Mouse (Mus musculus) liver, embryonic 11.5 days (tissue): ENCODE data around the gene Bcar1. TPM values are rescaled to one million over a fixed set of nuclear protein-coding genes. Genes with fewer than 3 reads are reported as not detected.

Experiments
- ATAC-seq: fragments of 200-750 bp; cut with Nextera tagmentation; replicated peaks from 2 replicates; pipeline ENCODE4 v1.8.0; 2017; ENCODE audit warnings: moderate number of reproducible peaks, mild to moderate bottlenecking, moderate TSS enrichment, moderate library complexity; ENCODE audit not compliant: low FRiP score
- DNase-seq: peaks from one replicate; pipeline ENCODE4 v3.0.0-alpha.2; 2017; ENCODE audit warnings: low spot score
- H3K27ac ChIP-seq: fragments of 300-500 bp; sonication (generic); 2 replicates; pipeline ENCODE4 v1.5.1; 2014; ENCODE audit warnings: mild to moderate bottlenecking, low read depth, low read length, control low read depth
- H3K27me3 ChIP-seq: fragments of 300-500 bp; sonication (generic); replicated peaks from 2 replicates; pipeline ENCODE4 v1.6.1; 2014; ENCODE audit warnings: low read length, mixed read lengths; ENCODE audit not compliant: control insufficient read depth, insufficient read depth
- H3K36me3 ChIP-seq: fragments of 300-500 bp; sonication (generic); 2 replicates; pipeline ENCODE4 v1.6.1; 2014; ENCODE audit warnings: mild to moderate bottlenecking, low read length, moderate library complexity, mixed read lengths; ENCODE audit not compliant: control insufficient read depth, insufficient read depth
- H3K4me1 ChIP-seq: fragments of 300-500 bp; sonication (generic); replicated peaks from 2 replicates; pipeline ENCODE4 v1.6.1; 2014; ENCODE audit warnings: low read length, mixed read lengths; ENCODE audit not compliant: control insufficient read depth, insufficient read depth
- H3K4me2 ChIP-seq: fragments of 300-500 bp; sonication (generic); 2 replicates; pipeline ENCODE4 v1.6.1; 2014; ENCODE audit warnings: mild to moderate bottlenecking, control low read depth, moderate library complexity
- H3K4me3 ChIP-seq: fragments of 300-500 bp; sonication (generic); 2 replicates; pipeline ENCODE4 v1.5.1; 2014; ENCODE audit warnings: low read depth, low read length, control low read depth
- H3K9ac ChIP-seq: fragments of 300-500 bp; sonication (generic); 2 replicates; pipeline ENCODE4 v1.6.1; 2014; ENCODE audit warnings: low read depth, low read length, control low read depth
- H3K9me3 ChIP-seq: fragments of 300-500 bp; sonication (generic); 2 replicates; pipeline ENCODE4 v1.6.1; 2016; ENCODE audit warnings: low read length, inconsistent platforms, mixed read lengths; ENCODE audit not compliant: control insufficient read depth
- WGBS: fragments of 180-500 bp; shearing (Covaris S2); extraction: QIAGEN DNeasy Blood & Tissue Kit; methylation state at CpG from one replicate; pipeline ENCODE4 v1.1.7; 2014; 5-methylcytosine and 5-hydroxymethylcytosine counted together
- polyA plus RNA-seq: library from polyadenylated mRNA; unstranded; fragments of >200 nt; fragmentation: Nextera tagmentation; extraction: Ambion mirVana; gene quantifications from 2 replicates; pipeline ENCODE4 v1.2.1, GENCODE M21; 2014

Bcar1 gene
- polyA plus RNA-seq, 1 experiment from 2014 or later = 27.8 TPM

DNA sequence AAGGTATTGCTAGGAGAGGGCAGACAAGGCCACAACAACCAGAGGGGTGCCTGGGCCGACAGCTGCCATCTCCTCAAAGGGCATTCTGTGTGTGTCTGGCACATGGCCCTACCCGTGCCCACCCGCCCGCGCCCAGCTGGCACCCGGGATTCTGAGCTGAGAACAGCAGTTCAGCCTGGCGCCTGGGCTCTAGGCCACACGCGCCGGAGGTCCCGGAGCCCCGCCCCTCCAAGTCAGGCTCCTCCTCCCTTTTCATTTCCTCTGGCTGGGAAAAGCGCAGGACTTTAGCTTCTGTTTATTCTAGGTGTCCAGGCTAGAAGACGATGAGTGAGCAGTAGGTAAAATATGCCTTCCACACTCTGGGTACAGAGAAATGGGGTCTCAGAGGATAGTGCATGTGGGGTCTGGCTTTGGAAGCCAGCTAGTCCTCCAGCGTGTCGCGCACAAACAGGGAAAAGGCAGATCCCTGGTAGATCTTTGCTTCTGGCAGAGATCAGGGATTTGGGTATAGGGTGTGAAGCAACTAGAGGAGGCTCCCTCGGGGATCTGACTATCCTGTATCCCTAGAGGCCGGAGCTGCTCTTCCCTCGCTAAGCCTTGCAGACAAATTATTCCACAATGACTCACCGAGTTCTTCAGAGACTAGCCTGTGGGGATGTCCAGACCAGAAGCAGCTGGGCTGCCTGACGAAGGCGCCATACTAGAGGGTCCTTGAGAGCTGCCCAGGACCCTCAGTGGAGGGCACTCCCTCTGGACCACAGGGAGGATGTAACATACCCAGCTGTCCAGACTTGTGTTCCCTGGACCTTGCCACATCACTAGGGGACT, 2.2 kb upstream of the Bcar1 start:
- Histone ChIP-seq H3K4me3 (peak overlapping the region; percentile 35), H3K27me3 (peaks cover 30% of the 10 kb centered on the region), H3K4me2 (peak overlapping the region; percentile 59), H3K9ac (peak overlapping the region; percentile 8), H3K9me3 (no peaks in the 10 kb centered on the region), H3K4me1 (peaks cover 25% of the 10 kb centered on the region), H3K27ac (0 out of 2 replicates have a peak overlapping the region, but pooled peaks have one; percentile 54), H3K36me3 (no peaks in the 10 kb centered on the region)
- WGBS = 6% methylated on average over 23 of the region's 23 CpGs
- peak; percentile 64 for DNase-seq
- ATAC-seq = peak; percentile 50

GRCm38 (mm10) chr8:111745086-111745485, 1.5 kb upstream of the Bcar1 start:
- H3K9me3 ChIP-seq = no peaks in the 10 kb centered on the region
- 54% methylated on average over 5 of the region's 5 CpGs for WGBS
- no peak for DNase-seq
- H3K4me3 ChIP-seq = no peak overlapping the region
- no peak overlapping the region for H3K9ac ChIP-seq
- peaks cover 30% of the 10 kb centered on the region for H3K27me3 ChIP-seq
- H3K4me1 ChIP-seq = peaks cover 31% of the 10 kb centered on the region
- ATAC-seq = no peak
- peak overlapping the region; percentile 59 for H3K4me2 ChIP-seq
- H3K36me3 ChIP-seq = no peaks in the 10 kb centered on the region
- H3K27ac ChIP-seq = no peak overlapping the region

DNA sequence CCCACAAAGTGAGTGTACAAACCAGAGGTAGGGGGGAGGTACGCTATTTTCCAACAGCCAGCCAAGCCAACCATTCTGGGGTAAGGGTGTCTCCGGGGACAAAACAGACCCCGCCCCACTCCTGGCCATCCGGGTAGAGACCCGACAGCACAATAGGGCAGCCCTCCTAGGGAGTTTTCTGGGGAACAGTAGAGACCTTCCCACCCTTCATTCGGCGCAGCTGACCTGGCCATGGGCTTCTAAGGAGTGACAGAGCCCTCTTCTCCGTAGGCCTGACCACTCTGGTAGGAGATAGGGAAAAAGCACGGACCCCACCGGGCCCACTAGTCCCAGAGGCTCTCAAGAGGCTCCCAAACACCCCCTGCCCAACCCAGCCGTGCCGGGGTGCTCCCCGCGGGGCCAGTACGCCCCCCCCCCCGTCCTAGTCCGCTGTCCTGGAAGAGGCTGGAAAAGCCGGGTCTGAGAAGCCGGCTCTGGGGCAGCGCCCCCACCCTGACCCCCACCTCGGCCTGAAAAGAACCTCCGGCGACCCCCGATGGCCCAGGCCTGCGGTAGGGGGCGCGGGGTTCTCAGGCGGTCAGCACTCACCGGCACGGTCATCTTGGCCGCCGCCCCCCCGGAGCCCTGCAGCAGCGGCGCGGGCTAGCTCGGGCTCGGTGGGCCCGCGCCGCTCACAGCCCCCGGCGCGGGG, 363 bp downstream of the Bcar1 start:
- H3K27me3 ChIP-seq = peaks cover 30% of the 10 kb centered on the region
- peaks cover 37% of the 10 kb centered on the region for H3K4me1 ChIP-seq
- H3K27ac ChIP-seq = peak overlapping the region; percentile 56
- 2% methylated on average over 37 of the region's 44 CpGs for WGBS
- H3K4me3 ChIP-seq = peak overlapping the region; percentile 75
- peak overlapping the region; percentile 82 for H3K4me2 ChIP-seq
- peak overlapping the region; percentile 78 for H3K9ac ChIP-seq
- ATAC-seq (no peak), DNase-seq (no peak)
- H3K9me3 ChIP-seq = no peaks in the 10 kb centered on the region
- H3K36me3 ChIP-seq = no peaks in the 10 kb centered on the region

DNA sequence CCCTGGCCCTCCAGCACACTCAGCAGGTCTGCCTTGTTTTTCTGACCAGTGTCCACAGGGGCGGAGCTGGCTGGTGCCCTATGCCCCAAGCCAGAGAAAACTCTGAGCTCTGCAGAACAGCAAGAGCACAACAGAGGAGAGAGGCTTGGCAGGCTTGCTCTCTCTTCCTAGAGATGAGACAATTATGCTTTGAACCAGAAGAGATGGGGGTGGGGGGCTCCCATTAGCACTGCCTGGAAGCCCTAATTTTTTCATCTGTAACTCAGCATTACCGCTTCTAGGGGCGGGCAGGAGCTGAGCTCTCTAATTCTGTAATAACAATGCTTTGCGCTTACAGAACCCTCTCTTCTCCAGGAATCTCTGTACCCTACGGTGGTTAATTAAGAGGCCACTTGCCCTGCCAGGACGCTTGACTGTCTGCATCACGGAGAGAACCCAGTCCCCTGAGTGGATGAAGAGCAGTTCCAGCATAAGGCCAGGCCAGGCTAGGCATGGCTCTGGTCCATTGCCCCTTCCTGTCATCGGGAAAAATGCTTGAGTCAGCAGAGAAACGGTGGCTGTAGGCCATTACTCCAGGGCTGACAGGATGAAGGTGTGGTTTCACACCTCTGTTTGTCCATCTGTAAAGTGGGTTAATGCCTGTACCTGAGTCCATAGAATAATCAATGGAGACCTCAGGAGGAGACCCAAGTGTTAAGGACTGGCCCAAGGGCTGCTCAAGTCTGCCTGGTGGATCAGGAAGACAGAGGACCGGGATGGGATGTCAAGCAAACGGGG, 1.2 kb downstream of the Bcar1 start:
- ATAC-seq = 0 out of 2 replicates have a peak, but pooled peaks have one; percentile 12
- H3K9ac ChIP-seq = peak overlapping the region; percentile 78; the same call in 1 of the 2 replicates
- peaks cover 30% of the 10 kb centered on the region for H3K27me3 ChIP-seq
- H3K27ac ChIP-seq = peak overlapping the region; percentile 56
- H3K36me3 ChIP-seq = no peaks in the 10 kb centered on the region
- H3K9me3 ChIP-seq = no peaks in the 10 kb centered on the region
- no peak for DNase-seq
- WGBS = 43% methylated on average over 11 of the region's 11 CpGs
- H3K4me1 ChIP-seq = peaks cover 37% of the 10 kb centered on the region
- peak overlapping the region; percentile 75 for H3K4me3 ChIP-seq
- H3K4me2 ChIP-seq = peak overlapping the region; percentile 82

GRCm38 (mm10) chr8:111741556-111741955, 2.1 kb downstream of the Bcar1 start:
- H3K4me3 ChIP-seq = no peak overlapping the region
- H3K27ac ChIP-seq = no peak overlapping the region
- peaks cover 37% of the 10 kb centered on the region for H3K4me1 ChIP-seq
- no peak for ATAC-seq
- 64% methylated on average over 6 of the region's 6 CpGs for WGBS
- no peaks in the 10 kb centered on the region for H3K9me3 ChIP-seq
- peaks cover 35% of the 10 kb centered on the region for H3K27me3 ChIP-seq
- H3K9ac ChIP-seq = no peak overlapping the region
- no peak for DNase-seq
- H3K4me2 ChIP-seq = peak overlapping the region; percentile 82
- no peaks in the 10 kb centered on the region for H3K36me3 ChIP-seq

- Histone ChIP-seq H3K27ac (no peak overlapping the region), H3K9me3 (no peaks in the 10 kb centered on the region), H3K36me3 (no peaks in the 10 kb centered on the region), H3K4me1 (peaks cover 39% of the 10 kb centered on the region), H3K27me3 (peaks cover 33% of the 10 kb centered on the region), H3K4me2 (no peak overlapping the region), H3K9ac (no peak overlapping the region), H3K4me3 (no peak overlapping the region)
- no peak for ATAC-seq
- WGBS = 78% methylated on average over 8 of the region's 8 CpGs
- no peak for DNase-seq
These were observed 2.6 kb downstream of the Bcar1 start for GRCm38 (mm10) chr8:111740994-111741393.

DNA sequence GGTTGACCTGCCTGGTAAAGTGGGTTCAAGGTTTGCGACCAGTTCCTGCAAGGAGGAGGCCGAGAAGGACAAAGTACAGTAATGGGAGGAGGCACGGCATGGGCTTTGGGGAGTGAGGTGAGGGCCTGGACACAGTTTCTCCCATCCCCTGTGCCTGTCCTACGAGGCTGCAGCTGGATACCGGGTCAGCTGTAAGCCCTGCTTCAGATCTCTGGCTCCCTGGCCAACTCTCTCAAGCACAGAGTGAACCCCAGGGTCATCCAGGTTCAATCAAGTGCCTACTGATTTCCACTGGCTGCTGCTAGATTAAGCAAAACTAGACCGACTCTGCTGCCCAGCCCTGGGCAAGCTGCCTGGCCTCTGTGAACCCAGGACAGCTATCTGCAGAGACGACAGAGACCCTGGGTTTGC, 3.3 kb downstream of the Bcar1 start:
- H3K4me2 ChIP-seq = no peak overlapping the region
- DNase-seq (no peak), ATAC-seq (no peak)
- WGBS = 64% methylated on average over 7 of the region's 7 CpGs
- no peak overlapping the region for H3K4me3 ChIP-seq
- H3K9me3 ChIP-seq = no peaks in the 10 kb centered on the region
- H3K27me3 ChIP-seq = peaks cover 30% of the 10 kb centered on the region
- no peak overlapping the region for H3K27ac ChIP-seq
- H3K9ac ChIP-seq = no peak overlapping the region
- H3K36me3 ChIP-seq = no peaks in the 10 kb centered on the region
- peaks cover 42% of the 10 kb centered on the region for H3K4me1 ChIP-seq

DNA sequence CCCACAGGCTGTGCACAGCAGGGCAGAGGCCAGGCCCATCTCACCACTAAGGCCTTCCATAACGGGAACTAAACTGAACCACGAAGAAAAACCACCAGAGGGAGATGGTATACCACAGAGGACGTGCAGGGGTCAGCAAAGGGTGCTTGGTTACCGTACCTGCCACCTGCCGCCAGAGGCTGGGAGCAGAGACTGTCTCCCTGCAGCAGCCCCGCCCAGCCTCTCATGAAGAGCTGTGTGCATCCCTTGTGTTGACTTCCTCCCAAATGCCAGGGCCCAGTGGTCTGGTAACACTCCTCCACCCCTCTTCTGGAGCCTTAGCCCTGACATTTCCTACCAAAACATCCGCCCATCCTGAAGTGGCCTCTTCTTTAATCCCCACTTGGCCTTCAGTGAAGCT, 4.0 kb downstream of the Bcar1 start:
- Histone ChIP-seq H3K4me2 (no peak overlapping the region), H3K4me3 (no peak overlapping the region), H3K4me1 (peaks cover 48% of the 10 kb centered on the region), H3K9ac (no peak overlapping the region), H3K27me3 (peaks cover 30% of the 10 kb centered on the region), H3K9me3 (no peaks in the 10 kb centered on the region), H3K27ac (no peak overlapping the region), H3K36me3 (no peaks in the 10 kb centered on the region)
- no peak for ATAC-seq
- no peak for DNase-seq
- 47% methylated on average over 7 of the region's 7 CpGs for WGBS
